Mouse (Mus musculus) heart, adult 2 months (tissue): Measurements from ENCODE around the gene Xylt1.

ENCODE experiments used
- CTCF ChIP-seq: fragments of 200-600 bp; IDR thresholded peaks from 2 replicates; pipeline ENCODE4 v1.8.1; 2022; ENCODE audit warnings: antibody characterized with exemption, mild to moderate bottlenecking, moderate library complexity
- EP300 ChIP-seq: fragments of 200-500 bp; IDR thresholded peaks from 2 replicates; pipeline ENCODE4 v1.6.1; 2011; ENCODE audit warnings: low read depth, low read length, control low read depth; ENCODE audit not compliant: insufficient read depth

- TF ChIP-seq CTCF (no peak), EP300 (no peak)
Observed at GRCm38 (mm10) chr7:117392863-117393569, 12.2 kb downstream of the Xylt1 start.
